Mouse (Mus musculus) CH12.LX (cell line): ENCODE data around the gene Ttc6.
A peak's percentile ranks its signal among the peaks of the same experiment; 100 is the strongest.

Experiments
- BHLHE40 ChIP-seq: IDR thresholded peaks from 2 replicates; pipeline ENCODE4 v1.6.1; 2011; ENCODE audit warnings: mild to moderate bottlenecking, low read depth, low read length, improper control_type of control experiment
- CTCF ChIP-seq, 2 experiments: IDR thresholded peaks in 1 of 2; conservative IDR thresholded peaks in 1 of 2; 2 replicates each; pipeline ENCODE4 v1.5.1; 2011 to 2012; ENCODE audit warnings: low read depth in 2 of 2, low read length in 2 of 2, improper control_type of control experiment in 1 of 2, inconsistent platforms in 1 of 2, mild to moderate bottlenecking in 1 of 2, moderate library complexity in 1 of 2
- E2F4 ChIP-seq: IDR thresholded peaks from 2 replicates; pipeline ENCODE4 v1.6.1; 2011; ENCODE audit warnings: low read depth, low read length, improper control_type of control experiment; ENCODE audit not compliant: insufficient replicate concordance
- EP300 ChIP-seq: IDR thresholded peaks from 2 replicates; pipeline ENCODE4 v1.6.1; 2011; ENCODE audit warnings: low read length, improper control_type of control experiment
- JUN ChIP-seq: IDR thresholded peaks from 2 replicates; pipeline ENCODE4 v1.6.1; 2011; ENCODE audit warnings: low read depth, mild to moderate bottlenecking, low read length, improper control_type of control experiment, moderate library complexity; ENCODE audit not compliant: insufficient read depth
- JUND ChIP-seq: conservative IDR thresholded peaks from 2 replicates; pipeline ENCODE4 v1.6.1; 2011; ENCODE audit warnings: low read depth, low read length, improper control_type of control experiment
- MAFK ChIP-seq: IDR thresholded peaks from 2 replicates; pipeline ENCODE4 v1.6.1; 2011; ENCODE audit warnings: low read length, improper control_type of control experiment; ENCODE audit not compliant: insufficient replicate concordance
- MXI1 ChIP-seq: IDR thresholded peaks from 2 replicates; pipeline ENCODE4 v1.6.1; 2011; ENCODE audit warnings: mild to moderate bottlenecking, low read depth, low read length, improper control_type of control experiment
- NRF1 ChIP-seq: IDR thresholded peaks from 2 replicates; pipeline ENCODE4 v1.6.1; 2014; ENCODE audit warnings: low read depth, mild to moderate bottlenecking, inconsistent platforms, low read length, improper control_type of control experiment, moderate library complexity
- POLR2A ChIP-seq: IDR thresholded peaks from 2 replicates; pipeline ENCODE4 v1.6.1; 2011; ENCODE audit warnings: low read depth, mild to moderate bottlenecking, improper control_type of control experiment, low read length
- POLR2AphosphoS2 ChIP-seq: IDR thresholded peaks from 2 replicates; pipeline ENCODE4 v1.6.1; 2011; ENCODE audit warnings: low read depth, low read length, improper control_type of control experiment
- SIN3A ChIP-seq: IDR thresholded peaks from 2 replicates; pipeline ENCODE4 v1.6.1; 2012; ENCODE audit warnings: low read length, improper control_type of control experiment, inconsistent platforms
- UBTF ChIP-seq: IDR thresholded peaks from 2 replicates; pipeline ENCODE4 v1.6.1; 2012; ENCODE audit warnings: low read depth, mild to moderate bottlenecking, inconsistent platforms, low read length, improper control_type of control experiment, moderate library complexity
- ZNF384 ChIP-seq: IDR thresholded peaks from 2 replicates; pipeline ENCODE4 v1.6.1; 2012; ENCODE audit warnings: low read depth, low read length, improper control_type of control experiment, inconsistent platforms

- no peak for TF ChIP-seq POLR2A
- TF ChIP-seq EP300: no peak
- TF ChIP-seq CTCF (conservative IDR thresholded peaks at IDR 0.05 in 1 of 2, IDR thresholded peaks at IDR 0.05 in 1 of 2; ENCODE audit: low read depth in 2 of 2, low read length in 2 of 2): no peak
- no peak for TF ChIP-seq UBTF
- TF ChIP-seq MXI1: no peak
- TF ChIP-seq POLR2AphosphoS2: no peak
- TF ChIP-seq BHLHE40: no peak
- TF ChIP-seq ZNF384: no peak
- TF ChIP-seq MAFK: no peak
- peak; percentile 57 for TF ChIP-seq JUND
- TF ChIP-seq JUN: no peak
- no peak for TF ChIP-seq SIN3A
- TF ChIP-seq E2F4: no peak
- TF ChIP-seq NRF1: no peak
Measured at GRCm38 (mm10) chr12:57709966-57710365, 146.1 kb downstream of the Ttc6 start.
